Mouse (Mus musculus) bone marrow macrophage, adult 2 months (primary cell): ENCODE data around the gene Csnk2b. TPM values are rescaled to one million over a fixed set of nuclear protein-coding genes. Genes with fewer than 3 reads are reported as not detected.
A peak's percentile ranks its signal among the peaks of the same experiment; 100 is the strongest.

Source experiments
- H3K27ac ChIP-seq: 2 replicates; pipeline ENCODE4 v1.5.1; 2012; ENCODE audit warnings: low read depth, low read length; ENCODE audit not compliant: insufficient read depth
- H3K4me1 ChIP-seq: 2 replicates; pipeline ENCODE4 v1.6.1; 2012; ENCODE audit warnings: low read length; ENCODE audit not compliant: control insufficient read depth, insufficient read depth
- H3K4me3 ChIP-seq: 2 replicates; pipeline ENCODE4 v1.5.1; 2012; ENCODE audit warnings: mild to moderate bottlenecking, low read length, moderate library complexity; ENCODE audit not compliant: insufficient read depth
- CTCF ChIP-seq: IDR thresholded peaks from 2 replicates; pipeline ENCODE4 v1.5.1; 2012; ENCODE audit warnings: low read depth, mild to moderate bottlenecking, low read length, moderate library complexity
- POLR2A ChIP-seq: IDR thresholded peaks from 2 replicates; pipeline ENCODE4 v1.6.1; 2012; ENCODE audit warnings: mild to moderate bottlenecking, low read depth, low read length, borderline replicate concordance
- polyA plus RNA-seq: library from polyadenylated mRNA; stranded (reverse); fragments of >200 nt; gene quantifications from 2 replicates; pipeline ENCODE4 v1.2.4, GENCODE M21; 2012; ENCODE audit not compliant: missing spikeins, insufficient read depth, insufficient read length

The Csnk2b gene
- polyA plus RNA-seq: 136 and 143 TPM in 2 replicates

GRCm38 (mm10) chr17:35121871-35122303 is at the start of gene Csnk2b:
Gene Csnk2b, minus strand, starts transcription at chr17:35122053.
- Histone ChIP-seq H3K27ac (peak within 1 kb of the TSS; percentile 65), H3K4me3 (peak within 1 kb of the TSS; percentile 85), H3K4me1 (peaks cover 15% of the 10 kb centered on the region)
- TF ChIP-seq CTCF: no peak
- no peak for TF ChIP-seq POLR2A

DNA sequence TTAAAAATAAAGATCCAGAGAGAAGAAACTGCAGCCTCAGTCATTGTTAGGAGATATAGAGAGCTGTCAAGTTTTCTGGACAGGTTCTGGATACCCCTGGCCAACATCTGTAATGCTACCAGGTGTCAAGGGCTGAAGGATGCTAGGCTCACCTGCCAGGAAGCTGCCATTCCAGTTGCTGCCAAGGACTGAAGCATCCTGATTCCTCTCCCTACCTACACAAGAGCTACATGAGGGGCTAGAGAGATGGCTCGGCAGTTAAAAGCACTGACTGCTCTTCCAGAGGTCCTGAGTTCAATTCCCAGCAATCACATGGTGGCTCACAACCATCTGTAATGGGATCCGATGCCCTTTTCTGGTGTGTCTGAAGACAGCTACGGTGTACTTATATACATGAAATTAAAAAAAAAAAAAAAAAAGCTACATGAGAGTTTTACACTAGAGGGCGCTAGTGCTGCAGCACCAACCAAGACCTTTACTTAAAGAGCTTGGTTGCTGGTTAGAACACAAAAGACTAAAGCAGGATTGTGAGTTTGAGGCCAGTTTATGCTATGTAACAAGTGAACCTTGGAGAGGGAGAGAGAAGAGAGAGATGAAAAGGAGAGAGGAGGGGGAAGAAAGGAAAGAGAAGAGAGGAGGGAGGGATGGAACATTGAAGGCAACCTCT is 46.8 kb upstream of the Csnk2b start:
- Histone ChIP-seq H3K27ac (no peak overlapping the region), H3K4me3 (no peak overlapping the region), H3K4me1 (peaks cover 35% of the 10 kb centered on the region)
- TF ChIP-seq CTCF: no peak
- no peak for TF ChIP-seq POLR2A

DNA sequence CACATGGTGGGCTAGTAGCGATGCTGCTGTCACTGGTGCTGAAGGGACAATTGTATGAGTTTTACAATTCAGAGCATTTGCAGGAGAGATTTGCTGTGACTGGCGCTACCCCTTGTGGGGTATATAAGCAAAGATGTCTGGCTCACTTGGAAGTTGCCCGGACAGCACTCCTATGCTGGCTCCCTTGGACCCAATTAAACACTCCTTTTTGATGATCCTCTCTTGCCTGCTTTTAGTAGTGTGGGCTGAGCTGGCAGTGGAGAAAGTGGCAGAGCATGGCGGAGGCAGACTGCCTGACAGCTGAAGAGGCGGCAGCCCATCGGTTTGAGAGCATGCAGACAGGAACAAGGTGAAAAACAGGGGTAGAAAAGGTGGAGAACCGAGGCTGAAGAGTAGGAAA is 45.9 kb upstream of the Csnk2b start:
- no peak overlapping the region for H3K27ac ChIP-seq
- TF ChIP-seq CTCF (no peak), POLR2A (no peak)
- H3K4me3 ChIP-seq: no peak overlapping the region
- peaks cover 29% of the 10 kb centered on the region for H3K4me1 ChIP-seq

DNA sequence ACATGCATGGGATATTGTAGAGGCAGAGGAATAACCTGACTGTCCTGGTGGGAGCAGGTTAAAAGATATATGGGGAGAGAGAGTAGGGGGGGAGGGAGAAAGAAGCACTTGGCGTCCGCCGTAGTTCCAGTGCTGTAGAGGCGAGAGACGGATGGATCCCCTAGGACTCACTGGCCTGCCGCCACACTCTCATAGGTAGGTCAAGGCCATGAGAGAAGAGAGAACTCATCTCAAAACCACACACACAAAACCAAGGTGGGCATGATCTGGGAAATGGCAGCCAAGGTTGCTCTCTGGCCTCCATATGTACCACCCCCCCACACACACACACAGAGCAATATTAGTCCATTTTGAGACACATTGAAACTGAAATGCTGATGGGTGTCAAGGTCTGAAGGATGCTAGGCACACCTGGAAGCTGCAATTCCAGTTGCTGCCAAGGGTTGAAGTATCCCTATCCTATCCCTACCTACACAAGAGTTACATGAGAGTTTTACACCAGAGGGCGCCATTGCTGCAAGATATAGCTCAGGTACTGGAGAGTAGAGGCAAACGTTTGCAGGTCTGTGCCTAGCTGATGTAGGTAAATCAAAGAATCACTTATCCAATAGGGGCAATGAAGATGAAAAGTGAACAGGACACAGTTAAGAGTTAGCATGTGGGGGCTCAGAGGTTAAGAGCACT is 44.6 kb upstream of the Csnk2b start:
- no peak overlapping the region for H3K4me3 ChIP-seq
- H3K4me1 ChIP-seq: peaks cover 26% of the 10 kb centered on the region

DNA sequence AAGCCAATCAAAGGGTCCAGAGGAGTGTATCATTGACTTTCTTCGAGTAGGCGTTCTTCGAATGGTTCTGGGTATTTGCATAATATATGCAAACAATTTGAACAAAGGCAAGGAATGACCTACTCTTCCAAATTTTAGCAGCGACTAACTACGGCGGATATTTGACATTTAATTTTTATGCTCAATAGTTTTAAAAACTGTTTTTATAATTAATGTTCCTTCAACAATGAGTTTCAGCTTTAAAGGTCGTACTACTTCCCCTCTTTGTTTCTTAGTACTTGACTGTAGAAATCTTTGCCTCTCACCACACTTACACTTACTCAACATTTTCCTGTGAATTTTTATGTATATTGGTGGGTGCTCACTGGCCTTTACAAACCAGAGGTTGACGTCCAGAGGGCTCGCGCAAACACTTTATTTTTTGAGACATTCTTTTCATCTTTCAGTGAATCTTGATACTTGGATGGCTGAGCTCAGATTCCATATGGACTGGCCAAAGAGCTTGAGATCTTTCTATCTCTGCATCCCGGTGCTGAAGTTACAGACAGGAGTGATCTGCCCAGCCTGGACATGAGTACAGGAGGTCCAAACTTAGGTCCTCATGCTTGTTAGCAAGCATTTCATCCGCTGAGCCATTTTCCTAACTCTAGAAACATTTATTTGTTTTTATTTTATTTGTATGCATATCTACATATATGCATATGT is 43.8 kb upstream of the Csnk2b start:
- Histone ChIP-seq H3K4me3 (peak overlapping the region; percentile 67), H3K27ac (peak overlapping the region; percentile 76), H3K4me1 (peaks cover 18% of the 10 kb centered on the region)
- TF ChIP-seq CTCF (no peak), POLR2A (no peak)

More for the DNA sequence above, 44.6 kb upstream of the Csnk2b start:
- H3K27ac ChIP-seq: no peak overlapping the region
- TF ChIP-seq POLR2A: no peak
- no peak for TF ChIP-seq CTCF

DNA sequence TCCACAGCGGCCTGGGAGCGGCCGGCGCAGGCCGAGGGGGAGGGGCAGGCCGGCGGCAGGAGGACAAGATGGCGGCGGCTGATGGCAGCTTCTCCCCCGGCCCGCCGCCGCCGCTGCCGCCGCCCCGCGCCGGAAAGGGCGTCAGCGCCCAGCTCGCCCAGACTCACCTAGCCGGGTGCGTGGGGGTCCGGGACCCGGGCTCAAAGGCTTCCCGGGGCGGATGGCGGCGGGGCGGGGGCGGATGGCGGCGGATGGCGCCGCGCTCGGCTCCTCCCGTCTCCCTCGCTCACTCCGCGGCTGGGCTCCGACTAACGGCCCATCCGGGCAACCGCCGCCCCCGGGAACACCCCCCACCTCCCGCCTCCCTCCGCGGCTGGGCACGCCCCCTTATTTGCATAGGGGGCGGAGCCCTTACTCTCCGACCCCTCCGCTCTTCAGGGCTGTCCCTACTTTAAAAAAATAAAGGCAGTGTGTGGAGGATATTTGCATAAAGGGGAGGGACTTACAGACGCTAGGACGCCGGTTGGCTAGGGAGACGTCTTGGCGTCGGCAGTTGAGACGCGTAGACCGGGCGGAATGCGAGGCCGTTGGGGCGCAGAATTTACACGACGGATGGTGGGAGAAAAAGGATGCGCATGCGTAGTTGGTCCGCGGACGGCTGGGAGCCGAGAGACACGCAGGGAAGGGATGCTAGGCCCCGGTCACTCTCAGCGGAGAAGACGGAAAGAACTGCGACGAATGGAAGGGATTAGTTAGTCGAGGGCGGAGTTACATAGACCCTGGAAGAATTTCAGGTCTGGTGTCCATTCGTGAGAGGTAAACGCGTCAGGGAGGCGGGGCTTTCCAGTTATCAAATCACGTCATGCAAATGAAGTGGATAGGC is 43.0 kb upstream of the Csnk2b start, which contains the start of gene Prrc2a:
TSS of gene Prrc2a (minus strand) at position 330 of the 883 bp plus-strand sequence.
- TF ChIP-seq CTCF (no peak), POLR2A (0 out of 2 replicates have a peak, but pooled peaks have one; percentile 57)
- H3K4me1 ChIP-seq: peaks cover 18% of the 10 kb centered on the region
- H3K27ac ChIP-seq: peak within 1 kb of the TSS; percentile 87
- H3K4me3 ChIP-seq: peak within 1 kb of the TSS; percentile 77

DNA sequence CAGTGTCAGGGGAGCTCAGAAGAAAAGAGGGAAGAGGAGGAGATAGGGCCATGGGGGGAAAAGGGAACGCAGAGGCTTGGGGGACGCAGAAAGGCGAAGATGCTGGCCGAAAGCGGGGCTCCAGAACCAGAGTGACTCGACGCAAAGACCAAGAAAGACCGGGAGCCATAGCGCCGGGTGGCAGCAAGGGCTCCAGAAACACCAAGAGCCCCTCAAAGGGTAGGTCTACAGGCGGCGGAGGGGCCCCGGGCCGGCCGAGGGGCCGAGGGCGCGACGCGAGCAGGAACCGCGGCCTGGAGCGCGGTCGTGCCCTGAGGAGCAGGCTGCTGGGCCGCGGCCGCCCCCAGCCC is 42.3 kb upstream of the Csnk2b start:
- H3K4me3 ChIP-seq: peak overlapping the region; percentile 77
- TF ChIP-seq CTCF (no peak), POLR2A (no peak)
- H3K27ac ChIP-seq: peak overlapping the region; percentile 87
- H3K4me1 ChIP-seq: peaks cover 18% of the 10 kb centered on the region

GRCm38 (mm10) chr17:35163326-35164081 is 41.7 kb upstream of the Csnk2b start:
- H3K4me3 ChIP-seq: peak overlapping the region; percentile 77
- TF ChIP-seq CTCF (no peak), POLR2A (no peak)
- peaks cover 16% of the 10 kb centered on the region for H3K4me1 ChIP-seq
- peak overlapping the region; percentile 87 for H3K27ac ChIP-seq

DNA sequence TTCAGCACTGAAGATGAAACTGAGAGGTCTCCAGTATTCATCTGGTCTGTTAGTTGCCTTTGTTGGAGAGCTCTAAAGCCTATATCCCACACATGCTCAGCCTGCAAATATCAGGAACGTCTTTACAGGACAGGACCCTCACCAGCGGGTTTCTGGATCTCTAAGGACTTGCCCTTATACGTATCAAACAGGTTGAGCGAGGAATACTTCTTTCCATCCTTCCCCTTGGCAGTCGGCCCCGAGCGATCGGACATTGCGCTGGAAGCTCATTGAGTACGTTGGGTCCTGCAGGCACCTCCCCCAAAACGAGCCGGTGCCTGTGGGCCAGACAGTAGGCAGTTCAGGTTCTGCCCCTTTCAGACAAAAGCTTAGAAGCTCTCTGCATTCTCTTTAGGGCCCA is 40.9 kb upstream of the Csnk2b start:
- TF ChIP-seq CTCF: no peak
- Histone ChIP-seq H3K4me3 (peak overlapping the region; percentile 77), H3K27ac (no peak overlapping the region), H3K4me1 (peaks cover 16% of the 10 kb centered on the region)
